ENCODE assay signal across 17 mouse cellular contexts in the genomic region with DNA sequence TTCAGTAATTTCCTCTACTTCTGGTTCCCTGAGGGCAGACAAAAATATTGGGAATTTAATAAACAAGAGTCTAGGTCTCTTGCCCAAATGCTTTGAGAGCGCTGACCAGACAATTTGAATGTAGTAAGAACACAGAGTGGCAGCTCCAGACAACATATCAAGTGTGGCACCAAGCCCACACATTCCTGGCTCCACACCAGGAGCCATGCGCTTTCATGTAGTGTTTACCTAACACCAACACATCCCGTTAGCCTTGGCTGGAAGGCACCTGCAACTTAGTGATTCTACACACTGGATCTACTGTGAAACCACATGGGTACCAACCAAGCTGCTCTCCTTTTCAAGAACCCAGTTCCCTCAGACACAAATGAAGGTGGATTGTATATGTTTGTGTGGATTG. TPM values are rescaled to one million over a fixed set of nuclear protein-coding genes. Genes with fewer than 3 reads are reported as not detected.
DNase-seq lines count a peak whose midpoint lies in the region; ATAC-seq and TF ChIP-seq lines count a peak whose summit lies in the region.
"Had no signal": no experiment of that assay in that cellular context is flagged by ENCODE, and none has a peak within 500 bp of the region (broad histone marks: within the 10 kb centered on the region; RNA-seq: fewer than 3 reads in every experiment).

No protein-coding gene starts in this region.

- DNase-seq in adrenal gland, postnatal 14 days = peak; percentile 42
- no peak for DNase-seq in adrenal gland, adult 18-20 months (ENCODE audit: low spot score in 2 of 2)
- peak; percentile 40 for DNase-seq in kidney, adult 2 months
- DNase-seq in kidney, adult 11 months = no peak
- DNase-seq in fibroblast of lung, adult 2 months (ENCODE audit: low read depth) = peak; percentile 11
- peak; percentile 28 for DNase-seq in lung, postnatal 10 days
- DNase-seq in T-cell, adult 2 months (ENCODE audit: low spot score) = no peak
- DNase-seq: cerebellum, adult 11-12 months; retina, postnatal 1 day had no signal

- no peak overlapping the region for H3K4me3 ChIP-seq in kidney, adult 2 months (ENCODE audit: insufficient read depth, low read depth, low read length)
- H3K4me3 ChIP-seq: embryonic facial prominence, embryonic 13.5 days; forebrain, embryonic 10.5 days; limb, embryonic 13.5 days; midbrain, embryonic 10.5 days had no signal

- H3K27me3 ChIP-seq in kidney, adult 2 months (replicated peaks; ENCODE audit: control insufficient read depth, insufficient read depth, low read length) = no peaks in the 10 kb centered on the region
- H3K27me3 ChIP-seq: embryonic facial prominence, embryonic 13.5 days; limb, embryonic 13.5 days had no signal

- WGBS in kidney, adult 2 months = 40% methylated on average over 3 of the region's 3 CpGs

- no peaks in the 10 kb centered on the region for H3K36me3 ChIP-seq in kidney, adult 2 months (ENCODE audit: control insufficient read depth, insufficient read depth, low read length)
- H3K36me3 ChIP-seq: embryonic facial prominence, embryonic 13.5 days; forebrain, embryonic 10.5 days; limb, embryonic 13.5 days; midbrain, embryonic 10.5 days had no signal

- no peak overlapping the region for H3K27ac ChIP-seq in kidney, adult 2 months (ENCODE audit: insufficient read depth, low read depth, low read length)
- H3K27ac ChIP-seq: embryonic facial prominence, embryonic 13.5 days; forebrain, embryonic 10.5 days; hindbrain, embryonic 14.5 days; limb, embryonic 13.5 days; midbrain, embryonic 10.5 days had no signal

- TF ChIP-seq CTCF in kidney, adult 2 months (conservative IDR thresholded peaks at IDR 0.05; ENCODE audit: insufficient read depth, insufficient read length, low read depth, low read length) = no peak

- no peak for ATAC-seq in frontal cortex, adult (ENCODE audit: low TSS enrichment)
- ATAC-seq: activated CD4-positive, CD25-positive, alpha-beta regulatory T cell, adult 4 months; intestine, postnatal 0 days had no signal

- TF ChIP-seq POLR2A in kidney, adult 2 months (IDR thresholded peaks at IDR 0.05; ENCODE audit: low read depth, low read length) = no peak

- H3K4me1 ChIP-seq in kidney, adult 2 months (ENCODE audit: control insufficient read depth, insufficient read depth, low read length) = peaks cover 13% of the 10 kb centered on the region
- H3K4me1 ChIP-seq: embryonic facial prominence, embryonic 13.5 days; forebrain, embryonic 10.5 days; limb, embryonic 13.5 days; midbrain, embryonic 10.5 days had no signal

RNA-seq across cellular contexts. Expression of a gene that starts 45.5 kb away (rescaled TPM):
- 22.2 and 23.9 TPM in 2 replicates for total RNA-seq in adrenal gland, postnatal 14 days (2021)
- 10 to 100 TPM; 25.1 to 26.2 TPM for total RNA-seq in adrenal gland, adult 18-20 months (2021)
- polyA plus RNA-seq in kidney, adult 2 months (2012; rRNA removed) = 17.7 and 21.1 TPM in 2 replicates

Comparison
In these comparisons a context has a peak if more than half of its experiments do, and no peak if none do; other contexts are left out.
1. DNase-seq: peak in adrenal gland, postnatal 14 days (single experiment), kidney, adult 2 months (single experiment), fibroblast of lung, adult 2 months (single experiment) and lung, postnatal 10 days (single experiment); none in adrenal gland, adult 18-20 months (0 of 2), kidney, adult 11 months (single experiment) and T-cell, adult 2 months (single experiment).